Mouse (Mus musculus): ENCODE data around the gene Slc27a2. TPM values are rescaled to one million over a fixed set of nuclear protein-coding genes. Genes with fewer than 3 reads are reported as not detected.

Gene Slc27a2
- polyA plus RNA-seq, 1 experiment from 2014 or later = 6.0 TPM

GRCm38 (mm10) chr2:126563411-126564105, 11.4 kb downstream of the Slc27a2 start:
- Histone ChIP-seq H3K9me3 (peaks cover 4% of the 10 kb centered on the region; the same call in 1 of the 2 replicates), H3K27ac (replicated peaks) (no peak overlapping the region), H3K9ac (no peak overlapping the region), H3K4me3 (no peak overlapping the region), H3K4me2 (no peak overlapping the region), H3K27me3 (no peaks in the 10 kb centered on the region), H3K36me3 (no peaks in the 10 kb centered on the region), H3K4me1 (replicated peaks) (no peaks in the 10 kb centered on the region)
- 71% methylated on average over 17 of the region's 17 CpGs for WGBS
- no peak for ATAC-seq (ENCODE audit: low read depth)

- no peak overlapping the region for H3K27ac ChIP-seq (replicated peaks)
- no peak overlapping the region for H3K9ac ChIP-seq
- no peaks in the 10 kb centered on the region for H3K4me1 ChIP-seq (replicated peaks)
- no peak overlapping the region for H3K4me2 ChIP-seq
- H3K4me3 ChIP-seq = no peak overlapping the region
- 91% methylated on average over 1 of the region's 1 CpGs for WGBS
- no peaks in the 10 kb centered on the region for H3K27me3 ChIP-seq
- H3K36me3 ChIP-seq = no peaks in the 10 kb centered on the region
- no peak for ATAC-seq (ENCODE audit: low read depth)
- peaks cover 6% of the 10 kb centered on the region; the same call in 1 of the 2 replicates for H3K9me3 ChIP-seq
These were observed 20.0 kb downstream of the Slc27a2 start for GRCm38 (mm10) chr2:126572163-126572562.

- no peak for ATAC-seq (ENCODE audit: low read depth)
- Histone ChIP-seq H3K9ac (no peak overlapping the region), H3K4me2 (no peak overlapping the region), H3K27ac (replicated peaks) (no peak overlapping the region), H3K36me3 (no peaks in the 10 kb centered on the region), H3K27me3 (no peaks in the 10 kb centered on the region), H3K4me3 (no peak overlapping the region), H3K4me1 (replicated peaks) (no peaks in the 10 kb centered on the region), H3K9me3 (peaks cover 6% of the 10 kb centered on the region; the same call in 1 of the 2 replicates)
- WGBS = 83% methylated on average over 4 of the region's 4 CpGs
These were observed 20.5 kb downstream of the Slc27a2 start for GRCm38 (mm10) chr2:126572747-126573146.

- Histone ChIP-seq H3K9ac (no peak overlapping the region), H3K4me1 (replicated peaks) (no peaks in the 10 kb centered on the region), H3K4me3 (no peak overlapping the region), H3K27ac (replicated peaks) (no peak overlapping the region), H3K27me3 (no peaks in the 10 kb centered on the region), H3K36me3 (no peaks in the 10 kb centered on the region), H3K4me2 (no peak overlapping the region), H3K9me3 (peaks cover 6% of the 10 kb centered on the region; the same call in 1 of the 2 replicates)
- 81% methylated on average over 11 of the region's 11 CpGs for WGBS
- ATAC-seq (ENCODE audit: low read depth) = no peak
These were observed 23.4 kb downstream of the Slc27a2 start for GRCm38 (mm10) chr2:126575391-126576176.

- H3K27ac ChIP-seq (replicated peaks) = no peak overlapping the region
- 84% methylated on average over 5 of the region's 5 CpGs for WGBS
- no peaks in the 10 kb centered on the region for H3K9me3 ChIP-seq
- H3K9ac ChIP-seq = no peak overlapping the region
- H3K4me1 ChIP-seq (replicated peaks) = no peaks in the 10 kb centered on the region
- H3K36me3 ChIP-seq = no peaks in the 10 kb centered on the region
- no peak overlapping the region for H3K4me3 ChIP-seq
- no peaks in the 10 kb centered on the region for H3K27me3 ChIP-seq
- no peak overlapping the region for H3K4me2 ChIP-seq
- no peak for ATAC-seq (ENCODE audit: low read depth)
These were observed 25.2 kb downstream of the Slc27a2 start for GRCm38 (mm10) chr2:126577362-126577761.

- Histone ChIP-seq H3K9me3 (no peaks in the 10 kb centered on the region), H3K4me1 (replicated peaks) (no peaks in the 10 kb centered on the region), H3K4me3 (no peak overlapping the region), H3K9ac (no peak overlapping the region), H3K36me3 (no peaks in the 10 kb centered on the region), H3K27ac (replicated peaks) (no peak overlapping the region), H3K27me3 (no peaks in the 10 kb centered on the region), H3K4me2 (no peak overlapping the region)
- WGBS = 95% methylated on average over 1 of the region's 1 CpGs
- ATAC-seq (ENCODE audit: low read depth) = no peak
These were observed 27.1 kb downstream of the Slc27a2 start for GRCm38 (mm10) chr2:126579282-126579681.

GRCm38 (mm10) chr2:126583960-126584359, 31.8 kb downstream of the Slc27a2 start:
- WGBS = 78% methylated on average over 6 of the region's 6 CpGs
- H3K4me1 ChIP-seq (replicated peaks) = no peaks in the 10 kb centered on the region

GRCm38 (mm10) chr2:126584621-126585369, 32.6 kb downstream of the Slc27a2 start:
- H3K27ac ChIP-seq (replicated peaks) = no peak overlapping the region
- H3K9ac ChIP-seq = no peak overlapping the region
- no peak overlapping the region for H3K4me3 ChIP-seq
- WGBS = 84% methylated on average over 8 of the region's 8 CpGs
- no peak for ATAC-seq (ENCODE audit: low read depth)
- H3K9me3 ChIP-seq = no peaks in the 10 kb centered on the region
- H3K4me1 ChIP-seq (replicated peaks) = no peaks in the 10 kb centered on the region
- H3K36me3 ChIP-seq = peaks cover 8% of the 10 kb centered on the region
- no peaks in the 10 kb centered on the region for H3K27me3 ChIP-seq
- no peak overlapping the region for H3K4me2 ChIP-seq

More at GRCm38 (mm10) chr2:126583960-126584359, 31.8 kb downstream of the Slc27a2 start:
- Histone ChIP-seq H3K27ac (replicated peaks) (no peak overlapping the region), H3K4me3 (no peak overlapping the region), H3K9me3 (no peaks in the 10 kb centered on the region), H3K9ac (no peak overlapping the region), H3K36me3 (peaks cover 8% of the 10 kb centered on the region), H3K27me3 (no peaks in the 10 kb centered on the region), H3K4me2 (no peak overlapping the region)
- ATAC-seq (ENCODE audit: low read depth) = no peak

- Histone ChIP-seq H3K9me3 (no peaks in the 10 kb centered on the region), H3K4me1 (replicated peaks) (no peaks in the 10 kb centered on the region), H3K36me3 (peaks cover 8% of the 10 kb centered on the region), H3K9ac (no peak overlapping the region), H3K27ac (replicated peaks) (no peak overlapping the region), H3K27me3 (no peaks in the 10 kb centered on the region), H3K4me2 (no peak overlapping the region), H3K4me3 (no peak overlapping the region)
- no peak for ATAC-seq (ENCODE audit: low read depth)
- 85% methylated on average over 3 of the region's 3 CpGs for WGBS
These were observed 35.3 kb downstream of the Slc27a2 start for GRCm38 (mm10) chr2:126587468-126587867.

- Histone ChIP-seq H3K27me3 (no peaks in the 10 kb centered on the region), H3K9me3 (no peaks in the 10 kb centered on the region), H3K27ac (replicated peaks) (no peak overlapping the region), H3K4me2 (no peak overlapping the region), H3K4me3 (no peak overlapping the region), H3K36me3 (peaks cover 5% of the 10 kb centered on the region), H3K4me1 (replicated peaks) (no peaks in the 10 kb centered on the region), H3K9ac (no peak overlapping the region)
- no peak for ATAC-seq (ENCODE audit: low read depth)
- WGBS = 96% methylated on average over 4 of the region's 4 CpGs
These were observed 39.1 kb downstream of the Slc27a2 start for GRCm38 (mm10) chr2:126591304-126591703.

- H3K9me3 ChIP-seq = no peaks in the 10 kb centered on the region
- H3K4me1 ChIP-seq (replicated peaks) = no peaks in the 10 kb centered on the region
- peak overlapping the region; percentile 58 for H3K9ac ChIP-seq
- no peak; the same call in none of the 2 replicates for ATAC-seq (ENCODE audit: low read depth)
- no peak overlapping the region for H3K27ac ChIP-seq (replicated peaks)
- 33% methylated on average over 26 of the region's 26 CpGs for WGBS
- peak overlapping the region; percentile 32 for H3K4me3 ChIP-seq
- H3K4me2 ChIP-seq = peak overlapping the region; percentile 56
- no peaks in the 10 kb centered on the region for H3K27me3 ChIP-seq
- H3K36me3 ChIP-seq = no peaks in the 10 kb centered on the region
These were observed 41.8 kb downstream of the Slc27a2 start for GRCm38 (mm10) chr2:126593831-126594610.

Data from neural tube, embryonic 13.5 days (tissue).